In the genomic region with DNA sequence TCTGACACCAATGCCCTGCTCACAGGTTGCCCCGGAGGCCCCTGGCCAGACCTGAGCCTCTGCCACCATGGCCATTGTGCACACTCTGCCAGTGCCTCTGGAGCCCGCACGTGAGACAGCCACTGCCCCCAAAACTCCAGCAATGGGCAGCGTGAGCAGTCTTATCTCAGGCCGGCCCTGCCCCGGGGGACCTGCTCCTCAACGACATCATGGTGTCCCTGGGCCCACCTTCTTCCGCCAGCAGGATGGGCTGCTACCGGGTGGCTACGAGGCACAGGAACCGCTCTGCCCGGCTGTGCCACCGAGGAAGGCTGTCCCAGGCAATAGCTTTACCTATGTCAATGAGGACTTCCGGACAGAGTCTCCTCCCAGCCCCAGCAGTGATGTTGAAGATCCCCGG, we compare ENCODE assay signal across 9 mouse cellular contexts. TPM values are rescaled to one million over a fixed set of nuclear protein-coding genes. Genes with fewer than 3 reads are reported as not detected.
DNase-seq lines count a peak whose midpoint lies in the region; ATAC-seq lines count a peak whose summit lies in the region.
"Had no signal": no experiment of that assay in that cellular context is flagged by ENCODE, and none has a peak within 500 bp of the region (broad histone marks: within the 10 kb centered on the region; RNA-seq: fewer than 3 reads in every experiment).

No protein-coding gene starts in this region.

- H3K27ac ChIP-seq in heart, embryonic 16.5 days (ENCODE audit: low read length): no peak overlapping the region
- no peak overlapping the region for H3K27ac ChIP-seq in neural tube, embryonic 12.5 days
- H3K27ac ChIP-seq in neural tube, embryonic 15.5 days (replicated peaks): no peak overlapping the region
- no peak overlapping the region for H3K27ac ChIP-seq in intestine, embryonic 16.5 days (ENCODE audit: low read length)
- H3K27ac ChIP-seq in liver, embryonic 12.5 days: no peak overlapping the region
- H3K27ac ChIP-seq: liver, embryonic 15.5 days had no signal

- 71% methylated on average over 15 of the region's 15 CpGs for WGBS in heart, embryonic 16.5 days
- WGBS in neural tube, embryonic 12.5 days: 91% methylated on average over 15 of the region's 15 CpGs
- 91% methylated on average over 15 of the region's 15 CpGs for WGBS in neural tube, embryonic 15.5 days
- WGBS in intestine, embryonic 16.5 days: 89% methylated on average over 15 of the region's 15 CpGs
- WGBS in liver, embryonic 12.5 days (ENCODE audit: insufficient replicate concordance): 76% methylated on average over 15 of the region's 15 CpGs

- no peak overlapping the region for H3K4me3 ChIP-seq in heart, embryonic 16.5 days (ENCODE audit: low read length)
- H3K4me3 ChIP-seq in neural tube, embryonic 12.5 days: no peak overlapping the region
- H3K4me3 ChIP-seq in neural tube, embryonic 15.5 days (replicated peaks): no peak overlapping the region
- no peak overlapping the region for H3K4me3 ChIP-seq in intestine, embryonic 16.5 days (ENCODE audit: low read length)
- no peak overlapping the region for H3K4me3 ChIP-seq in liver, embryonic 12.5 days
- H3K4me3 ChIP-seq: liver, embryonic 15.5 days had no signal

- DNase-seq in heart, postnatal 14 days: no peak
- DNase-seq in ovary, postnatal 36 days (ENCODE audit: low spot score): no peak

- peak overlapping the region; percentile 38; the same call in 1 of the 2 replicates for H3K4me2 ChIP-seq in heart, embryonic 16.5 days (ENCODE audit: low read depth, low read length)
- peak overlapping the region; percentile 25; the same call in 1 of the 2 replicates for H3K4me2 ChIP-seq in neural tube, embryonic 12.5 days (replicated peaks)
- H3K4me2 ChIP-seq in neural tube, embryonic 15.5 days: no peak overlapping the region
- no peak overlapping the region for H3K4me2 ChIP-seq in intestine, embryonic 16.5 days (ENCODE audit: low read depth, low read length)
- H3K4me2 ChIP-seq in liver, embryonic 12.5 days: no peak overlapping the region
- H3K4me2 ChIP-seq: liver, embryonic 15.5 days had no signal

- intact Hi-C loops in heart, postnatal 14 days (cut with DNase I): no loop called here

- ATAC-seq in heart, embryonic 16.5 days (replicated peaks; ENCODE audit: extremely low read depth, insufficient read depth, low FRiP score): no peak
- no peak for ATAC-seq in neural tube, embryonic 12.5 days (ENCODE audit: low FRiP score, low read depth)
- no peak for ATAC-seq in neural tube, embryonic 15.5 days (ENCODE audit: low FRiP score)
- ATAC-seq in intestine, embryonic 16.5 days: no peak
- no peak for ATAC-seq in liver, embryonic 12.5 days

- H3K4me1 ChIP-seq in heart, embryonic 16.5 days (ENCODE audit: control insufficient read depth, insufficient read depth, low read length): peaks cover 32% of the 10 kb centered on the region
- H3K4me1 ChIP-seq in neural tube, embryonic 12.5 days: peaks cover 46% of the 10 kb centered on the region
- H3K4me1 ChIP-seq in neural tube, embryonic 15.5 days: peaks cover 47% of the 10 kb centered on the region
- H3K4me1 ChIP-seq in intestine, embryonic 16.5 days (ENCODE audit: control insufficient read depth, insufficient read depth, low read length): peaks cover 30% of the 10 kb centered on the region
- peaks cover 47% of the 10 kb centered on the region for H3K4me1 ChIP-seq in liver, embryonic 12.5 days

- no peaks in the 10 kb centered on the region for H3K9me3 ChIP-seq in heart, embryonic 16.5 days (replicated peaks; ENCODE audit: control insufficient read depth, low read length)
- no peaks in the 10 kb centered on the region for H3K9me3 ChIP-seq in neural tube, embryonic 12.5 days
- H3K9me3 ChIP-seq in neural tube, embryonic 15.5 days (replicated peaks): no peaks in the 10 kb centered on the region
- no peaks in the 10 kb centered on the region for H3K9me3 ChIP-seq in intestine, embryonic 16.5 days (ENCODE audit: control insufficient read depth, low read length)
- H3K9me3 ChIP-seq in liver, embryonic 12.5 days (replicated peaks): no peaks in the 10 kb centered on the region
- H3K9me3 ChIP-seq: liver, embryonic 15.5 days had no signal

- H3K27me3 ChIP-seq in heart, embryonic 16.5 days (ENCODE audit: control insufficient read depth, insufficient read depth, low read length): no peaks in the 10 kb centered on the region
- H3K27me3 ChIP-seq in neural tube, embryonic 12.5 days (replicated peaks): no peaks in the 10 kb centered on the region
- H3K27me3 ChIP-seq in neural tube, embryonic 15.5 days (replicated peaks): no peaks in the 10 kb centered on the region
- H3K27me3 ChIP-seq in intestine, embryonic 16.5 days (replicated peaks; ENCODE audit: control insufficient read depth, insufficient read depth, low read length): no peaks in the 10 kb centered on the region
- H3K27me3 ChIP-seq in liver, embryonic 12.5 days (replicated peaks): peaks cover 3% of the 10 kb centered on the region; the same call in 1 of the 2 replicates

- 0 out of 2 replicates have a peak overlapping the region, but pooled peaks have one; percentile 25 for H3K9ac ChIP-seq in heart, embryonic 16.5 days (ENCODE audit: low read length)
- H3K9ac ChIP-seq in neural tube, embryonic 12.5 days: no peak overlapping the region
- H3K9ac ChIP-seq in neural tube, embryonic 15.5 days (replicated peaks): no peak overlapping the region
- peak overlapping the region; percentile 40 for H3K9ac ChIP-seq in intestine, embryonic 16.5 days (ENCODE audit: low read depth, low read length)
- no peak overlapping the region for H3K9ac ChIP-seq in liver, embryonic 12.5 days
- H3K9ac ChIP-seq: liver, embryonic 15.5 days had no signal

- H3K36me3 ChIP-seq in heart, embryonic 16.5 days (ENCODE audit: control insufficient read depth, insufficient read depth): peaks cover 36% of the 10 kb centered on the region
- H3K36me3 ChIP-seq in neural tube, embryonic 12.5 days: peaks cover 42% of the 10 kb centered on the region
- peaks cover 26% of the 10 kb centered on the region for H3K36me3 ChIP-seq in neural tube, embryonic 15.5 days
- H3K36me3 ChIP-seq in intestine, embryonic 16.5 days (ENCODE audit: control insufficient read depth, insufficient read depth, low read length): peaks cover 21% of the 10 kb centered on the region
- H3K36me3 ChIP-seq in liver, embryonic 12.5 days: peaks cover 42% of the 10 kb centered on the region

RNA-seq across cellular contexts. Expression of gene Lzts2, which starts 7.1 kb away (rescaled TPM):
- polyA plus RNA-seq in heart, embryonic 16.5 days (2015; fragmentation: Nextera tagmentation; extraction: Ambion mirVana): 38.0 and 45.8 TPM in 2 replicates
- total RNA-seq in heart, postnatal 14 days (2021): 10 to 100 TPM; 66.4 to 72.4 TPM
- 68.5 and 70.0 TPM in 2 replicates for polyA plus RNA-seq in neural tube, embryonic 12.5 days (2016; fragmentation: Nextera tagmentation; extraction: Ambion mirVana)
- 23.4 and 28.2 TPM in 2 replicates for polyA plus RNA-seq in neural tube, embryonic 15.5 days (2015; fragmentation: Nextera tagmentation; extraction: Ambion mirVana)
- polyA plus RNA-seq in intestine, embryonic 16.5 days (2015; fragmentation: Nextera tagmentation; extraction: Ambion mirVana): 33.6 and 34.7 TPM in 2 replicates
- polyA plus RNA-seq in liver, embryonic 12.5 days (2016; fragmentation: Nextera tagmentation; extraction: Ambion mirVana): 18.3 and 19.6 TPM in 2 replicates

RNA-seq across cellular contexts. Expression of gene Mrpl43, which starts 15.1 kb away (rescaled TPM):
- polyA plus RNA-seq in heart, embryonic 16.5 days (2015; fragmentation: Nextera tagmentation; extraction: Ambion mirVana): 64.4 and 68.6 TPM in 2 replicates
- total RNA-seq in heart, postnatal 14 days (2021): 10 to 100 TPM; 50.3 to 53.9 TPM
- polyA plus RNA-seq in neural tube, embryonic 12.5 days (2016; fragmentation: Nextera tagmentation; extraction: Ambion mirVana): 82.9 and 83.2 TPM in 2 replicates
- polyA plus RNA-seq in neural tube, embryonic 15.5 days (2015; fragmentation: Nextera tagmentation; extraction: Ambion mirVana): 89.1 and 96.2 TPM in 2 replicates
- 74.7 and 76.4 TPM in 2 replicates for polyA plus RNA-seq in intestine, embryonic 16.5 days (2015; fragmentation: Nextera tagmentation; extraction: Ambion mirVana)
- polyA plus RNA-seq in liver, embryonic 12.5 days (2016; fragmentation: Nextera tagmentation; extraction: Ambion mirVana): 45.8 and 47.6 TPM in 2 replicates

RNA-seq across cellular contexts. Expression of gene Twnk, which starts 15.9 kb away (rescaled TPM):
- polyA plus RNA-seq in heart, embryonic 16.5 days (2015; fragmentation: Nextera tagmentation; extraction: Ambion mirVana): 23.2 and 24.5 TPM in 2 replicates
- 10 to 100 TPM; 21.5 to 22.0 TPM for total RNA-seq in heart, postnatal 14 days (2021)
- 21.4 and 22.8 TPM in 2 replicates for polyA plus RNA-seq in neural tube, embryonic 12.5 days (2016; fragmentation: Nextera tagmentation; extraction: Ambion mirVana)
- polyA plus RNA-seq in neural tube, embryonic 15.5 days (2015; fragmentation: Nextera tagmentation; extraction: Ambion mirVana): 12.9 and 15.8 TPM in 2 replicates
- 19.8 and 21.0 TPM in 2 replicates for polyA plus RNA-seq in intestine, embryonic 16.5 days (2015; fragmentation: Nextera tagmentation; extraction: Ambion mirVana)
- 18.5 and 20.9 TPM in 2 replicates for polyA plus RNA-seq in liver, embryonic 12.5 days (2016; fragmentation: Nextera tagmentation; extraction: Ambion mirVana)

RNA-seq across cellular contexts. Expression of gene Pdzd7, which starts 24.2 kb away (rescaled TPM):
- polyA plus RNA-seq in heart, embryonic 16.5 days (2015; fragmentation: Nextera tagmentation; extraction: Ambion mirVana): 0.14 and 0.25 TPM in 2 replicates
- under 1 TPM in 1 of 2 experiments, not detected in 1; 0.19 TPM for total RNA-seq in heart, postnatal 14 days (2021)
- polyA plus RNA-seq in neural tube, embryonic 12.5 days (2016; fragmentation: Nextera tagmentation; extraction: Ambion mirVana): 0.63 and 0.72 TPM in 2 replicates
- 1.5 and 2.6 TPM in 2 replicates for polyA plus RNA-seq in neural tube, embryonic 15.5 days (2015; fragmentation: Nextera tagmentation; extraction: Ambion mirVana)
- 0.43 and 0.49 TPM in 2 replicates for polyA plus RNA-seq in intestine, embryonic 16.5 days (2015; fragmentation: Nextera tagmentation; extraction: Ambion mirVana)
- not detected in 2 replicates for polyA plus RNA-seq in liver, embryonic 12.5 days (2016; fragmentation: Nextera tagmentation; extraction: Ambion mirVana)
- total RNA-seq: heart, adult 18-20 months had no signal
- polyA plus RNA-seq: liver, embryonic 15.5 days had no signal

RNA-seq across cellular contexts. Expression of gene Sfxn3, which starts 25.9 kb away (rescaled TPM):
- polyA plus RNA-seq in heart, embryonic 16.5 days (2015; fragmentation: Nextera tagmentation; extraction: Ambion mirVana): 16.2 and 19.0 TPM in 2 replicates
- 10 to 100 TPM; 15.7 to 19.1 TPM for total RNA-seq in heart, postnatal 14 days (2021)
- 38.3 and 41.2 TPM in 2 replicates for polyA plus RNA-seq in neural tube, embryonic 12.5 days (2016; fragmentation: Nextera tagmentation; extraction: Ambion mirVana)
- polyA plus RNA-seq in neural tube, embryonic 15.5 days (2015; fragmentation: Nextera tagmentation; extraction: Ambion mirVana): 68.6 and 75.8 TPM in 2 replicates
- 16.5 and 18.2 TPM in 2 replicates for polyA plus RNA-seq in intestine, embryonic 16.5 days (2015; fragmentation: Nextera tagmentation; extraction: Ambion mirVana)
- 4.1 TPM in 2 replicates for polyA plus RNA-seq in liver, embryonic 12.5 days (2016; fragmentation: Nextera tagmentation; extraction: Ambion mirVana)

Comparison
In these comparisons a context has a peak if more than half of its experiments do, and no peak if none do; other contexts are left out.
1. H3K4me2 ChIP-seq: peak in heart, embryonic 16.5 days (single experiment) and neural tube, embryonic 12.5 days (single experiment); none in neural tube, embryonic 15.5 days (single experiment), intestine, embryonic 16.5 days (single experiment) and liver, embryonic 12.5 days (single experiment).
2. H3K9ac ChIP-seq: peak in heart, embryonic 16.5 days (single experiment) and intestine, embryonic 16.5 days (single experiment); none in neural tube, embryonic 12.5 days (single experiment), neural tube, embryonic 15.5 days (single experiment) and liver, embryonic 12.5 days (single experiment).